In the genomic region with DNA sequence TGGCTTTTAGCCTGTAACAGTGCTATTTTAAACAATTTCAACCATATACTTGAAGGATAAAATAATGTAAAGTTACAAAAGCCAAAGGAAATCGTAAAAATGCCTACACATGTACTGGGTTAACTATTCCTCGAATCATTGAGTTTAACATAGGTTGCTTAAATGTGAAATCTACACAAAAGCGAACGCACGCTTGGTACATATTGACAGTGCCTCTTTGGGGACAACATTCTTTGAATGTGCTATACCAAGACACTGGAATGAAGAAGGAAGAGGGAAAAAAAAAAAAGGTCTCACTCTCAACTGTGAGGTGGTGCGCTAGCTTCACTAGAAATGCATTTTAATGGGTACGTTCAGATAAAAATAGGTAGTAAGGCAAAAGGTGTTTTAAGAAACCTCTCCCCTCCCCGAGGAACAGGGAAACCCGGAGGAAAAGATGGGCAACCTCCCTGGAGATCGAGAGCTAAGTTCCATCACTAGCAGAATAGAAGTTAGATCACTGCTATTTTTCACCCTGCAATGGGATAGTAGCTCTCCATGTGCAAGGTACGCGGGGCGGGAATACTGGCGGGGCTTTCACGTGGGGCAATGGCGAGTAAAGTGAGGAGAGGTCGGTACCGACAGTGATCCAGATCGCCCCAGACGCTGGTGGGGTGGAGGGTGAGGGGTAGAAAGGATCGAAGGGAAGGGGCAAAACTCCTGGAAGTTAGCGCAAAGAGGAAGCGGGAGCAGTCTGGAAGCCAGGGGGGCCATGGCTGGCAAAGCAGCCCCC, we compare ENCODE assay signal across 8 mouse cellular contexts. TPM values are rescaled to one million over a fixed set of nuclear protein-coding genes. Genes with fewer than 3 reads are reported as not detected.
DNase-seq lines count a peak whose midpoint lies in the region; ATAC-seq and TF ChIP-seq lines count a peak whose summit lies in the region.

No protein-coding gene starts in this region.

- WGBS in bone marrow, adult 2 months = 19% methylated on average over 23 of the region's 23 CpGs
- WGBS in heart, embryonic 14.5 days = 17% methylated on average over 23 of the region's 23 CpGs
- WGBS in midbrain, embryonic 12.5 days = 32% methylated on average over 22 of the region's 23 CpGs

- ATAC-seq in heart, embryonic 14.5 days (ENCODE audit: insufficient number of reproducible peaks, insufficient read depth, low FRiP score, low read depth) = peak; percentile 20; the same call in 1 of the 2 replicates
- ATAC-seq in midbrain, embryonic 12.5 days (ENCODE audit: low FRiP score, low read depth) = peak; percentile 4; the same call in 1 of the 2 replicates

- peak overlapping the region; percentile 86 for H3K4me3 ChIP-seq in testis, adult 2 months (ENCODE audit: control insufficient read depth, low read depth, low read length)
- peak overlapping the region; percentile 87 for H3K4me3 ChIP-seq in bone marrow, adult 2 months (replicated peaks; ENCODE audit: control insufficient read depth, low read depth, low read length)
- peak overlapping the region; percentile 68 to 88 for H3K4me3 ChIP-seq in heart, embryonic 14.5 days (ENCODE audit: control insufficient read depth in 1 of 2, insufficient read depth in 1 of 2, low read depth in 1 of 2, low read length in 2 of 2)
- H3K4me3 ChIP-seq in midbrain, embryonic 12.5 days = peak overlapping the region; percentile 62

- DNase-seq in testis, postnatal 14 days (ENCODE audit: low spot score) = no peak
- DNase-seq in kidney, postnatal 25 days = peak; percentile 1 to 30
- no peak for DNase-seq in frontal cortex, postnatal 10 days (ENCODE audit: low spot score in 2 of 2)
- no peak for DNase-seq in c-Kit-positive CD71-positive TER-119-positive erythroid progenitor cells, embryonic 14.5 days (ENCODE audit: low spot score)

- peak overlapping the region; percentile 65 for H3K27ac ChIP-seq in testis, adult 2 months (ENCODE audit: control insufficient read depth, insufficient read depth, low read depth, low read length)
- peak overlapping the region; percentile 13; the same call in 1 of the 2 replicates for H3K27ac ChIP-seq in bone marrow, adult 2 months (ENCODE audit: control insufficient read depth, insufficient read depth, low read depth, low read length, poor library complexity)
- H3K27ac ChIP-seq in heart, embryonic 14.5 days (replicated peaks in 1 of 2; ENCODE audit: control insufficient read depth in 1 of 2, insufficient read depth in 1 of 2, low read depth in 2 of 2, low read length in 2 of 2) = peak overlapping the region; percentile 40 to 87
- no peak overlapping the region for H3K27ac ChIP-seq in midbrain, embryonic 12.5 days (replicated peaks)

- no peaks in the 10 kb centered on the region for H3K4me1 ChIP-seq in testis, adult 2 months (ENCODE audit: control insufficient read depth, insufficient read depth, low read length)
- no peaks in the 10 kb centered on the region; the same call in 1 of the 2 replicates for H3K4me1 ChIP-seq in bone marrow, adult 2 months (ENCODE audit: control insufficient read depth, insufficient read depth, low read length)
- H3K4me1 ChIP-seq in heart, embryonic 14.5 days (ENCODE audit: control insufficient read depth in 2 of 2, insufficient read depth in 2 of 2, low read length in 2 of 2) = no peaks in the 10 kb centered on the region; a peak in 1 of 4 replicates
- H3K4me1 ChIP-seq in midbrain, embryonic 12.5 days = no peaks in the 10 kb centered on the region

- TF ChIP-seq CTCF in testis, adult 2 months (IDR thresholded peaks at IDR 0.05; ENCODE audit: control insufficient read depth, insufficient read depth, insufficient replicate concordance, low read depth, low read length) = no peak
- no peak for TF ChIP-seq CTCF in bone marrow, adult 2 months (IDR thresholded peaks at IDR 0.05; ENCODE audit: control insufficient read depth, insufficient read depth, low read length)

- peak overlapping the region; percentile 59 for H3K4me2 ChIP-seq in heart, embryonic 14.5 days (ENCODE audit: low read length)
- peak overlapping the region; percentile 64 for H3K4me2 ChIP-seq in midbrain, embryonic 12.5 days (replicated peaks)

- no peak for TF ChIP-seq POLR2A in testis, adult 2 months (IDR thresholded peaks at IDR 0.05; ENCODE audit: control insufficient read depth, low read depth, low read length)
- no peak for TF ChIP-seq POLR2A in bone marrow, adult 2 months (IDR thresholded peaks at IDR 0.05; ENCODE audit: borderline replicate concordance, control insufficient read depth, low read depth, low read length)

- no peaks in the 10 kb centered on the region for H3K36me3 ChIP-seq in testis, adult 2 months (ENCODE audit: control insufficient read depth, insufficient read depth, low read length)
- no peaks in the 10 kb centered on the region for H3K36me3 ChIP-seq in heart, embryonic 14.5 days (ENCODE audit: control insufficient read depth, insufficient read depth, low read length)
- no peaks in the 10 kb centered on the region for H3K36me3 ChIP-seq in midbrain, embryonic 12.5 days

- H3K9me3 ChIP-seq in heart, embryonic 14.5 days (ENCODE audit: control insufficient read depth, low read length) = no peaks in the 10 kb centered on the region
- H3K9me3 ChIP-seq in midbrain, embryonic 12.5 days = no peaks in the 10 kb centered on the region

- H3K9ac ChIP-seq in heart, embryonic 14.5 days (ENCODE audit: low read length) = peak overlapping the region; percentile 89
- peak overlapping the region; percentile 70 for H3K9ac ChIP-seq in midbrain, embryonic 12.5 days (replicated peaks)

- no peaks in the 10 kb centered on the region for H3K27me3 ChIP-seq in testis, adult 2 months (ENCODE audit: control insufficient read depth, insufficient read depth, low read length)
- H3K27me3 ChIP-seq in heart, embryonic 14.5 days (ENCODE audit: control insufficient read depth, insufficient read depth, low read length) = no peaks in the 10 kb centered on the region
- H3K27me3 ChIP-seq in midbrain, embryonic 12.5 days = peaks cover 30% of the 10 kb centered on the region; the same call in 1 of the 2 replicates

RNA-seq across cellular contexts. Expression of a gene that starts 1.1 kb away (rescaled TPM):
- polyA plus RNA-seq in testis, adult 2 months (2012; rRNA removed) = 0.66 and 0.99 TPM in 2 replicates
- polyA plus RNA-seq in bone marrow, adult 2 months (2011; ENCODE audit: insufficient read depth, insufficient read length, low replicate concordance, missing spikeins) = 6.6 and 12.6 TPM in 2 replicates
- 25.4 and 25.7 TPM in 2 replicates for polyA plus RNA-seq in heart, embryonic 14.5 days (2014; fragmentation: Nextera tagmentation; extraction: Ambion mirVana)
- 8.5 and 9.2 TPM in 2 replicates for polyA plus RNA-seq in midbrain, embryonic 12.5 days (2016; fragmentation: Nextera tagmentation; extraction: Ambion mirVana)

Comparison
In these comparisons a context has a peak if more than half of its experiments do, and no peak if none do; other contexts are left out.
1. DNase-seq: peak in kidney, postnatal 25 days (2 of 2); none in testis, postnatal 14 days (single experiment), frontal cortex, postnatal 10 days (0 of 2) and c-Kit-positive CD71-positive TER-119-positive erythroid progenitor cells, embryonic 14.5 days (single experiment).
2. Peak in every context shown above with its lines, with median percentiles within 50 percentile points of each other: H3K4me3 ChIP-seq.